Mouse (Mus musculus) intestine, postnatal 0 days (tissue): ENCODE measurements at regions not wholly inside any gene's neighbourhood (a gene's known extent, or its start where the extent isn't known, plus 50 kb on each side); places are given as distances from the start of the nearest gene placed in this dataset.

Experiments used
- ATAC-seq: fragments of 200-750 bp; cut with Nextera tagmentation; 2 replicates; pipeline ENCODE4 v1.8.0; 2017; ENCODE audit warnings: mild to moderate bottlenecking, moderate TSS enrichment, moderate library complexity
- H3K27ac ChIP-seq: fragments of 300-500 bp; sonication (generic); 2 replicates; pipeline ENCODE4 v1.5.1; 2014; ENCODE audit warnings: mild to moderate bottlenecking, low read depth, low read length, moderate library complexity
- H3K27me3 ChIP-seq: fragments of 300-500 bp; sonication (generic); replicated peaks from 2 replicates; pipeline ENCODE4 v1.6.1; 2014; ENCODE audit warnings: low read length, mixed read lengths; ENCODE audit not compliant: control insufficient read depth, insufficient read depth
- H3K36me3 ChIP-seq: fragments of 300-500 bp; sonication (generic); 2 replicates; pipeline ENCODE4 v1.6.1; 2014; ENCODE audit warnings: mild to moderate bottlenecking, moderate library complexity; ENCODE audit not compliant: control insufficient read depth, insufficient read depth
- H3K4me1 ChIP-seq: fragments of 300-500 bp; sonication (generic); replicated peaks from 2 replicates; pipeline ENCODE4 v1.6.1; 2014; ENCODE audit warnings: antibody characterized with exemption, low read length, mixed read lengths; ENCODE audit not compliant: control insufficient read depth, insufficient read depth
- H3K4me2 ChIP-seq: fragments of 300-500 bp; sonication (generic); replicated peaks from 2 replicates; pipeline ENCODE4 v1.6.1; 2014; ENCODE audit warnings: low read depth, mild to moderate bottlenecking, moderate library complexity
- H3K4me3 ChIP-seq: fragments of 300-500 bp; sonication (generic); 2 replicates; pipeline ENCODE4 v1.5.1; 2014; ENCODE audit warnings: low read depth, low read length
- H3K9ac ChIP-seq: fragments of 300-500 bp; sonication (generic); 2 replicates; pipeline ENCODE4 v1.6.1; 2014; ENCODE audit warnings: mild to moderate bottlenecking, low read depth, low read length
- H3K9me3 ChIP-seq: fragments of 300-500 bp; sonication (generic); 2 replicates; pipeline ENCODE4 v1.6.1; 2016; ENCODE audit warnings: mixed run types; ENCODE audit not compliant: control insufficient read depth
- CTCF ChIP-seq: sonication (generic); IDR thresholded peaks from 2 replicates; pipeline ENCODE4 v1.5.1; 2016; ENCODE audit warnings: low read depth, mild to moderate bottlenecking, control low read depth, antibody characterized with exemption, moderate library complexity
- WGBS: fragments of 180-500 bp; shearing (Covaris S2); extraction: QIAGEN DNeasy Blood & Tissue Kit; methylation state at CpG from one replicate; pipeline ENCODE4 v1.1.7; 2014; 5-methylcytosine and 5-hydroxymethylcytosine counted together

DNA sequence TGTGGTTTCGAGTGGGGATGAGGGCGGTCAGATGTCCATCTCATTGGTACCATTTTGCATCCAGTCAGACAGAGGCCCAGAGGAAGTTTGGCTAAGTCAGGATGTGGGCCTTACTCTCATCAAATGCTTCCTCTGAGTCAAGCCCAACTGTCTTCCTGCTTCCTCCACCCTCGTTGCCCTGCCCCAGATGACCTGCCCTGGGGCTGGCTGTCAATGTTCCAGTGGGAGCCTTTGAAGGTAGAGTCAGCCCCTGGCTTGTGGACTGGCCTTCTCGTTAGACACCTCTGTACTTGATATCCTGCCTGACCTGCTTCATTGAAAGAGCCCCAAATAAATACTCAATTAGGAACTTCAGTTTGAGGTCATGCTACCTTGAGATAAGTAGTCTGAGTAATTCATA, 179.4 kb downstream of the Plpp3 start:
- ATAC-seq = no peak
- TF ChIP-seq CTCF = no peak

DNA sequence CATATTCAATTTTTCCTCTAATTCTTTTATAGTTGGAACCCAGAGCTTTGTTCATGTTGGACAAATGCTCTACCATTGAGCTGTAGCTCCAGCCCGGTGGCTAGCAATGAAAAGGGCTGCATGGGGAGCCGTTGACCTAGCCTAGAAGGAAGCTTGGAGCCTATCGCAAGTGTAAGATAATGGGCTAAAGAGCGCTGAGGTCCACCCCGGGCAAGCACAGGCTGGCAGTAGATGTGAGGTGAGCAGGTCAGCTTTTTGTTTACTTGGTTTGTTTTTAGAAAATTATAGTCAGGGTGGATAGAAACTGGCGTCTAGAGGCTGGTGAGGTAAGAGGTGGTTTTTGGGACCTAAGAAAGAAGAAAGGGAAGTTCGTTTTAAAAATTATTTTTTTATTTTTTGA, 181.0 kb downstream of the Plpp3 start:
- TF ChIP-seq CTCF = no peak
- H3K36me3 ChIP-seq = no peaks in the 10 kb centered on the region
- no peaks in the 10 kb centered on the region for H3K4me1 ChIP-seq
- H3K27ac ChIP-seq = no peak overlapping the region
- no peaks in the 10 kb centered on the region for H3K9me3 ChIP-seq
- no peak overlapping the region for H3K4me3 ChIP-seq
- no peak overlapping the region for H3K4me2 ChIP-seq
- 68% methylated on average over 7 of the region's 7 CpGs for WGBS
- no peak for ATAC-seq
- no peak overlapping the region for H3K9ac ChIP-seq
- H3K27me3 ChIP-seq = no peaks in the 10 kb centered on the region

More for the DNA sequence above, 179.4 kb downstream of the Plpp3 start:
- WGBS = 76% methylated on average over 4 of the region's 4 CpGs
- H3K27me3 ChIP-seq = no peaks in the 10 kb centered on the region
- no peak overlapping the region for H3K27ac ChIP-seq
- H3K4me2 ChIP-seq = no peak overlapping the region
- H3K9ac ChIP-seq = no peak overlapping the region
- H3K9me3 ChIP-seq = no peaks in the 10 kb centered on the region
- no peaks in the 10 kb centered on the region for H3K4me1 ChIP-seq
- H3K4me3 ChIP-seq = no peak overlapping the region
- no peaks in the 10 kb centered on the region for H3K36me3 ChIP-seq

DNA sequence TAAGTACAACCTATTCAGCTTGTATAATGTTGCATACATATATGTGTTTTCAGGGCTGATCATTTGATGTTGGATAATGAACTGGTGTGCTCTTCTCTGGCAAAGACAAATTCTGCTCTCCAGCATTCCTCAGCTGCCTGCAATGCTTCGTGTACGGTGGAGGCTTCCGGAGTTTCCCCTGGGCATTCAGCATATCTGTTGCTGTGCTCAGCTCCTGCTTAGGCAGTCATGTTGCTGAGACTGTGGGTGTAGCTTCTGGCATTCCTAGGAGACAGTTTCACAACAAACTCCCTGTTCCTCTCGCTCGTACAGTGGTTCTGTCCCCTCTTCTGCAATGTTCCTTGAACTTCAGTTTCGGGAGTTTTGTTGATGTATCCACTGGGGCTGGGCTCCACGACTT, 181.7 kb downstream of the Plpp3 start:
- Histone ChIP-seq H3K9me3 (no peaks in the 10 kb centered on the region), H3K4me3 (no peak overlapping the region), H3K36me3 (no peaks in the 10 kb centered on the region), H3K4me1 (no peaks in the 10 kb centered on the region), H3K27ac (no peak overlapping the region), H3K4me2 (no peak overlapping the region), H3K27me3 (no peaks in the 10 kb centered on the region), H3K9ac (no peak overlapping the region)
- TF ChIP-seq CTCF = no peak
- 51% methylated on average over 7 of the region's 7 CpGs for WGBS
- ATAC-seq = no peak

- Histone ChIP-seq H3K4me2 (no peak overlapping the region), H3K27ac (no peak overlapping the region), H3K27me3 (no peaks in the 10 kb centered on the region), H3K9me3 (no peaks in the 10 kb centered on the region), H3K4me1 (no peaks in the 10 kb centered on the region), H3K4me3 (no peak overlapping the region), H3K9ac (no peak overlapping the region), H3K36me3 (no peaks in the 10 kb centered on the region)
- no peak for ATAC-seq
- TF ChIP-seq CTCF = no peak
- WGBS = 69% methylated on average over 7 of the region's 7 CpGs
These were observed 184.1 kb downstream of the Plpp3 start for GRCm38 (mm10) chr4:105341274-105341673.

DNA sequence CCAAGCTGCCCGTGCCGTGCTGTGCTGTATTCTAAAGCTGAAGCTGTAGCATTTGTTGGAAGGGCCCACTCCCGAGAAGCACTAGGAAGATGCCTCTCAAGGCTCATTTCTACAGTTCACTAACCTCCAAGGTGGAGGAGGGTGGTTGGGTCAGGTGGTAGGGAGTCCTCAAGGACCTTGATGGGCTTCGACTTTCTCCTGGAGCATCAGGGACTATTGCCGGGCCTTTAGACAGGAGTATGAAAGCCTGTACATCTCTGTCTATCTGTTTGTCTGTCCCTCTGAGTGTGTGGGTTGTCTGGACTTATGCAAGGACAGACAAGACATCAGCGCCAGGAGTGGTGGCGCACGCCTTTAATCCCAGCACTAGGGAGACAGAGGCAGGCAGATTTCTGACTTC, 189.7 kb downstream of the Plpp3 start:
- no peaks in the 10 kb centered on the region for H3K27me3 ChIP-seq
- no peak overlapping the region for H3K4me2 ChIP-seq
- TF ChIP-seq CTCF = no peak
- WGBS = 92% methylated on average over 8 of the region's 8 CpGs
- ATAC-seq = no peak
- H3K36me3 ChIP-seq = no peaks in the 10 kb centered on the region
- no peaks in the 10 kb centered on the region for H3K4me1 ChIP-seq
- H3K27ac ChIP-seq = no peak overlapping the region
- H3K9ac ChIP-seq = no peak overlapping the region
- H3K9me3 ChIP-seq = no peaks in the 10 kb centered on the region
- H3K4me3 ChIP-seq = no peak overlapping the region

- Histone ChIP-seq H3K27ac (no peak overlapping the region), H3K4me3 (no peak overlapping the region), H3K9ac (no peak overlapping the region), H3K4me1 (no peaks in the 10 kb centered on the region), H3K4me2 (no peak overlapping the region), H3K9me3 (no peaks in the 10 kb centered on the region), H3K27me3 (no peaks in the 10 kb centered on the region), H3K36me3 (no peaks in the 10 kb centered on the region)
- 40% methylated on average over 8 of the region's 8 CpGs for WGBS
- no peak for TF ChIP-seq CTCF
- no peak for ATAC-seq
These were observed 190.8 kb downstream of the Plpp3 start for GRCm38 (mm10) chr4:105347911-105348310.

GRCm38 (mm10) chr4:105349316-105350207, 192.4 kb downstream of the Plpp3 start:
- no peak for ATAC-seq
- no peaks in the 10 kb centered on the region for H3K4me1 ChIP-seq
- H3K9ac ChIP-seq = no peak overlapping the region
- no peaks in the 10 kb centered on the region for H3K36me3 ChIP-seq
- no peak overlapping the region for H3K4me2 ChIP-seq
- no peak for TF ChIP-seq CTCF
- H3K4me3 ChIP-seq = no peak overlapping the region
- no peaks in the 10 kb centered on the region for H3K9me3 ChIP-seq
- H3K27ac ChIP-seq = no peak overlapping the region
- 89% methylated on average over 8 of the region's 8 CpGs for whole genome bisulfite sequencing
- H3K27me3 ChIP-seq = no peaks in the 10 kb centered on the region
